Mouse (Mus musculus) midbrain, embryonic 15.5 days (tissue): ENCODE measurements around the gene Pitx3. TPM values are rescaled to one million over a fixed set of nuclear protein-coding genes. Genes with fewer than 3 reads are reported as not detected.

Experiments
- ATAC-seq: fragments of 200-750 bp; cut with Nextera tagmentation; replicated peaks from 2 replicates; pipeline ENCODE4 v1.8.0; 2017; ENCODE audit warnings: moderate TSS enrichment
- H3K27ac ChIP-seq: fragments of 300-500 bp; sonication (generic); 2 replicates; pipeline ENCODE4 v1.5.1; 2015; ENCODE audit warnings: mild to moderate bottlenecking, inconsistent platforms
- H3K27me3 ChIP-seq: fragments of 300-500 bp; sonication (generic); replicated peaks from 2 replicates; pipeline ENCODE4 v1.6.1; 2015; ENCODE audit warnings: inconsistent platforms
- H3K36me3 ChIP-seq: fragments of 300-500 bp; sonication (generic); replicated peaks from 2 replicates; pipeline ENCODE4 v1.6.1; 2015; ENCODE audit warnings: inconsistent platforms
- H3K4me1 ChIP-seq: fragments of 300-500 bp; sonication (generic); 2 replicates; pipeline ENCODE4 v1.6.1; 2015; ENCODE audit warnings: inconsistent platforms
- H3K4me2 ChIP-seq: fragments of 300-500 bp; sonication (generic); 2 replicates; pipeline ENCODE4 v1.6.1; 2015; ENCODE audit warnings: inconsistent platforms, mild to moderate bottlenecking, moderate library complexity
- H3K4me3 ChIP-seq: fragments of 300-500 bp; sonication (generic); 2 replicates; pipeline ENCODE4 v1.5.1; 2015; ENCODE audit warnings: mild to moderate bottlenecking, inconsistent platforms
- H3K9ac ChIP-seq: fragments of 300-500 bp; sonication (generic); 2 replicates; pipeline ENCODE4 v1.6.1; 2015; ENCODE audit warnings: mild to moderate bottlenecking, inconsistent platforms
- H3K9me3 ChIP-seq: fragments of 300-500 bp; sonication (generic); 2 replicates; pipeline ENCODE4 v1.6.1; 2016; ENCODE audit warnings: inconsistent platforms
- WGBS: fragments of 180-500 bp; shearing (Covaris S2); methylation state at CpG from one replicate; pipeline ENCODE4 v1.1.7; 2015; ENCODE audit warnings: mixed read lengths; 5-methylcytosine and 5-hydroxymethylcytosine counted together
- polyA plus RNA-seq: library from polyadenylated mRNA; unstranded; fragments of >200 nt; fragmentation: Nextera tagmentation; extraction: Ambion mirVana; gene quantifications from 2 replicates; pipeline ENCODE4 v1.2.1, GENCODE M21; 2015

The Pitx3 gene
- polyA plus RNA-seq, 1 experiment from 2014 or later = 6.2 TPM

GRCm38 (mm10) chr19:46095291-46095690, 52.8 kb downstream of the Pitx3 start:
- Histone ChIP-seq H3K4me1 (no peaks in the 10 kb centered on the region), H3K36me3 (no peaks in the 10 kb centered on the region), H3K9me3 (no peaks in the 10 kb centered on the region), H3K27me3 (no peaks in the 10 kb centered on the region), H3K27ac (no peak overlapping the region), H3K4me3 (no peak overlapping the region), H3K4me2 (no peak overlapping the region), H3K9ac (no peak overlapping the region)
- no peak for ATAC-seq
- 83% methylated on average over 4 of the region's 4 CpGs for WGBS

GRCm38 (mm10) chr19:46094144-46094543, 54.0 kb downstream of the Pitx3 start:
- no peaks in the 10 kb centered on the region for H3K36me3 ChIP-seq
- no peak overlapping the region for H3K4me3 ChIP-seq
- no peaks in the 10 kb centered on the region for H3K9me3 ChIP-seq
- WGBS = 91% methylated on average over 2 of the region's 2 CpGs
- no peak overlapping the region for H3K9ac ChIP-seq
- ATAC-seq = no peak
- no peaks in the 10 kb centered on the region for H3K27me3 ChIP-seq
- no peaks in the 10 kb centered on the region for H3K4me1 ChIP-seq
- no peak overlapping the region for H3K27ac ChIP-seq
- H3K4me2 ChIP-seq = no peak overlapping the region

- Histone ChIP-seq H3K36me3 (no peaks in the 10 kb centered on the region), H3K4me1 (no peaks in the 10 kb centered on the region), H3K27me3 (no peaks in the 10 kb centered on the region), H3K4me3 (no peak overlapping the region), H3K4me2 (no peak overlapping the region), H3K9me3 (no peaks in the 10 kb centered on the region), H3K9ac (no peak overlapping the region), H3K27ac (no peak overlapping the region)
- 87% methylated on average over 4 of the region's 4 CpGs for WGBS
- ATAC-seq = no peak
These were observed 56.5 kb downstream of the Pitx3 start for GRCm38 (mm10) chr19:46091641-46092040.

- no peak for ATAC-seq
- no peak overlapping the region for H3K9ac ChIP-seq
- no peak overlapping the region for H3K4me2 ChIP-seq
- WGBS = 81% methylated on average over 7 of the region's 7 CpGs
- no peak overlapping the region for H3K4me3 ChIP-seq
- H3K27ac ChIP-seq = no peak overlapping the region
- no peaks in the 10 kb centered on the region for H3K9me3 ChIP-seq
- H3K4me1 ChIP-seq = no peaks in the 10 kb centered on the region
- peaks cover 18% of the 10 kb centered on the region for H3K36me3 ChIP-seq
- no peaks in the 10 kb centered on the region for H3K27me3 ChIP-seq
These were observed 60.3 kb downstream of the Pitx3 start for GRCm38 (mm10) chr19:46087871-46088270.

GRCm38 (mm10) chr19:46086337-46086736, 61.8 kb downstream of the Pitx3 start:
- Histone ChIP-seq H3K9ac (no peak overlapping the region), H3K4me2 (no peak overlapping the region), H3K9me3 (no peaks in the 10 kb centered on the region), H3K27ac (no peak overlapping the region), H3K4me1 (no peaks in the 10 kb centered on the region), H3K36me3 (peaks cover 33% of the 10 kb centered on the region), H3K27me3 (no peaks in the 10 kb centered on the region), H3K4me3 (no peak overlapping the region)
- ATAC-seq = no peak
- 51% methylated on average over 3 of the region's 3 CpGs for WGBS

Other genes starting within 250 kb of the Pitx3 start
- 25.4 and 25.9 TPM in 2 replicates for gene Armh3, start 149.8 kb downstream of the Pitx3 start, polyA plus RNA-seq
- 3.9 and 4.0 TPM in 2 replicates for gene Hps6, start 144.8 kb downstream of the Pitx3 start, polyA plus RNA-seq
- gene Pprc1, start 103.4 kb downstream of the Pitx3 start, polyA plus RNA-seq = 22.0 and 22.5 TPM in 2 replicates
- gene Ldb1, start 103.1 kb downstream of the Pitx3 start, polyA plus RNA-seq = 122 and 129 TPM in 2 replicates
- 65.5 and 70.3 TPM in 2 replicates for gene Nolc1, start 72.5 kb downstream of the Pitx3 start, polyA plus RNA-seq
- gene Elovl3, start 16.4 kb downstream of the Pitx3 start, polyA plus RNA-seq = 0.49 and 0.52 TPM in 2 replicates
- gene Gbf1, start 4.2 kb upstream of the Pitx3 start, polyA plus RNA-seq = 79.0 and 83.0 TPM in 2 replicates
- 2.3 and 2.7 TPM in 2 replicates for gene Nfkb2, start 156.0 kb upstream of the Pitx3 start, polyA plus RNA-seq
- gene Psd, start 178.8 kb upstream of the Pitx3 start, polyA plus RNA-seq = 146 and 148 TPM in 2 replicates
- 48.2 and 54.8 TPM in 2 replicates for gene Fbxl15, start 179.9 kb upstream of the Pitx3 start, polyA plus RNA-seq
- gene Cuedc2, start 190.4 kb upstream of the Pitx3 start, polyA plus RNA-seq = 340 and 347 TPM in 2 replicates
- 11.1 and 11.7 TPM in 2 replicates for gene Mfsd13a, start 192.8 kb upstream of the Pitx3 start, polyA plus RNA-seq
- gene 2310034G01Rik, start 202.0 kb upstream of the Pitx3 start, polyA plus RNA-seq = 2.0 and 2.8 TPM in 2 replicates
- gene Actr1a, start 247.4 kb upstream of the Pitx3 start, polyA plus RNA-seq = 394 and 399 TPM in 2 replicates
- gene Sufu, start 248.6 kb upstream of the Pitx3 start, polyA plus RNA-seq = 24.2 and 24.4 TPM in 2 replicates